Mouse (Mus musculus) embryonic fibroblast, embryonic 13.5 days (primary cell): ENCODE data around the gene Smarcd3.

Experiments used
- CTCF ChIP-seq: IDR thresholded peaks from 2 replicates; pipeline ENCODE4 v1.5.1; 2011; ENCODE audit warnings: mild to moderate bottlenecking, control low read depth, low read length, moderate library complexity, borderline replicate concordance; ENCODE audit not compliant: insufficient read depth
- POLR2A ChIP-seq: IDR thresholded peaks from 2 replicates; pipeline ENCODE4 v1.6.1; 2011; ENCODE audit warnings: low read depth, mild to moderate bottlenecking, control low read depth, low read length, moderate library complexity

DNA sequence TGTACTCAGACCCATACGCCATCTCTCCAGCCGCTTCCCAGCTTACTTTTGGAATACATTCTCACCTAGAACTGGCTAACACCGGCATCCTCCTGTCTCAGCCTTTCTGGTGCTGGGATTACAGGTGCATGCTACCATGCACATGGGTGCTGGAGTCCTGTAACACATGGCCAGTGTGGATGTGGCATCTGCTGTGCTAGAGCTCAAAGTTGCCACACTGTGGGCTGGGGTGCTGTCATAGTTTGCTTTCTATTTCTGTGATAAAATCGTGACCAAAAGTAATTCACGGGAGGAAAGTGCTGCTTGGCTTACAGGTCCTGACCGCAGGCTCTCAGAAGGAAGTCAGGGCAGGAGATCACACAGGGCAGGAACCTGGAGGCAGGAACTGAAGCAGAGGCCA, 30.3 kb upstream of the Smarcd3 start:
- TF ChIP-seq CTCF (no peak), POLR2A (no peak)
